Mouse (Mus musculus) thymus, adult 2 months (tissue): ENCODE results near the gene Zc3h4. TPM values are rescaled to one million over a fixed set of nuclear protein-coding genes. Genes with fewer than 3 reads are reported as not detected.

Source experiments
- DNase-seq: peaks from one replicate; pipeline ENCODE4 v3.0.0; 2021
- H3K27ac ChIP-seq: fragments of 200-500 bp; 2 replicates; pipeline ENCODE4 v1.5.1; 2012; ENCODE audit warnings: low read length, control low read depth; ENCODE audit not compliant: control insufficient read depth, insufficient read depth
- H3K27me3 ChIP-seq: fragments of 200-500 bp; 2 replicates; pipeline ENCODE4 v1.6.1; 2012; ENCODE audit warnings: mild to moderate bottlenecking, low read length, moderate library complexity, mixed read lengths; ENCODE audit not compliant: control insufficient read depth, insufficient read depth
- H3K36me3 ChIP-seq: fragments of 200-500 bp; 2 replicates; pipeline ENCODE4 v1.6.1; 2012; ENCODE audit warnings: mild to moderate bottlenecking, low read length, moderate library complexity; ENCODE audit not compliant: control insufficient read depth, insufficient read depth
- H3K4me1 ChIP-seq: fragments of 200-500 bp; replicated peaks from 2 replicates; pipeline ENCODE4 v1.6.1; 2012; ENCODE audit warnings: low read length; ENCODE audit not compliant: control insufficient read depth, insufficient read depth
- H3K4me3 ChIP-seq: fragments of 200-500 bp; 2 replicates; pipeline ENCODE4 v1.5.1; 2012; ENCODE audit warnings: mild to moderate bottlenecking, low read length, control low read depth, moderate library complexity; ENCODE audit not compliant: control insufficient read depth, insufficient read depth
- CTCF ChIP-seq: fragments of 200-500 bp; IDR thresholded peaks from 2 replicates; pipeline ENCODE4 v1.5.1; 2012; ENCODE audit warnings: mild to moderate bottlenecking, control low read depth, low read length, moderate library complexity, borderline replicate concordance; ENCODE audit not compliant: control insufficient read depth, poor library complexity, insufficient read depth; ENCODE audit errors: extremely low read depth
- POLR2A ChIP-seq: fragments of 200-500 bp; IDR thresholded peaks from 2 replicates; pipeline ENCODE4 v1.6.1; 2012; ENCODE audit warnings: mild to moderate bottlenecking, low read length, control low read depth, moderate library complexity; ENCODE audit not compliant: control insufficient read depth, poor library complexity, insufficient read depth; ENCODE audit errors: extremely low read depth
- WGBS: fragments of 180-500 bp; shearing (Covaris S2); methylation state at CpG from one replicate; pipeline ENCODE4 v1.1.7; 2018; 5-methylcytosine and 5-hydroxymethylcytosine counted together
- polyA plus RNA-seq: library from polyadenylated mRNA; depleted of rRNA; stranded (reverse); fragments of >200 nt; gene quantifications from 2 replicates; pipeline ENCODE4 v1.2.3, GENCODE M21; 2012

The Zc3h4 gene
- polyA plus RNA-seq, 1 experiment: 81.3 TPM

DNA sequence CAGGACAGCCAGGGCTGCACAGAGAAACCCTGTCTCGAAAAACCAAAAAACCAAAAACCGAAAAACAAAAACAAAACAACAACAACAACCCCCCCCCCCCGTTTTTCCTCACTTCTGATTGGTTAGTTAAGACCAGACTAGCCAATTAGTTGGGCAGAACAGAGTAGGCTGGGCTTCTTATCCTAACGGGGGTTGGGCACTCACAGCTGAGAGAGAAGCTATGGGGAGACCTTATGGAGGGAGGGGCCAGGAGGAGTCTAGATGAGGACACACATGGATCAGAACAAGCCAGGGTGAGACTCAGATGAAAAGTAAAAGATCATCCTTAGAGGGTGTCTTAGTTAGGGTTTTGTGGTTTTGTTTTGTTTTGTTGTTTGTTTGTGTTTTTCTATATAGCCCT is 7.8 kb upstream of the Zc3h4 start:
- Histone ChIP-seq H3K27me3 (no peaks in the 10 kb centered on the region), H3K36me3 (no peaks in the 10 kb centered on the region), H3K27ac (no peak overlapping the region), H3K4me3 (no peak overlapping the region), H3K4me1 (no peaks in the 10 kb centered on the region)
- WGBS: 79% methylated on average over 4 of the region's 4 CpGs
- DNase-seq: no peak
- TF ChIP-seq CTCF (no peak), POLR2A (no peak)

DNA sequence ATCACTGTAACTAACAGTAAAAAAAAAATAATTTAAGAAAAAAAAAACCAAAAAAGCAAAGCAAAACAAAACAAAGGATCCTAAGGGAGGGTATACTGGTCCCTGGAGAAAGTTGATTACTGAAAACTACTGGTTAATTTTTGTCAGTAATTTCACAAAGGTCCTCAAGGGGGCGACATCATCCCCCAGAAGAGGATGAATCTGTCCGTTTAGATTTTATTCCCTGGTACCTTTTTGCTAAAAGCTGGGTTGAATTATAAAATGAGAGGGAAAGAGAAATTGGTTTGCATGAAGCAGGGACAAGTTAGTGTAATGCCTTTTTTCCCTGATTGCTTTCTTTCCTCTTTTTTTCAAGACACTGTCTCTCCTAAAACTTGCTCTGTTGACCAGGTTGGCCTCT is 4.8 kb upstream of the Zc3h4 start:
- DNase-seq: peak; percentile 56

DNA sequence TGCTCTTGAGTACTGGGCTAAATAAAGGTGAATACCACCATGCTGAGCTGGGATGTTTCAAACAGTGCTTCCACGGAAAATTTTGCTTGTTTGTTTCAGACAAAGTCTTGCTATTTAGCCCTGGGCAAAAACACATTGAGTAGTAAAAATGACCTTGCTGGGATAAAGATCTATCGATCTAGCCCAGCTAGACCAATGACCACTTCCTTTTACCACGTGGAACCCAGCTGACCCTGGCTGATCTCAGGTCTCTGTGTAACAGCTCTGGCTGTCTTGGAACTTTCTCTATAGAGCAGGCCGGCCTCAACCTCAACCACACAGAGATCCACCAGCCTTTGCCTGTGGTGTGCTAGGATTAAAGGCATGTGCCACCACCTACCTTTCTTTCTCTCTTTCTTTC is 3.2 kb upstream of the Zc3h4 start:
- DNase-seq: no peak
- Histone ChIP-seq H3K36me3 (no peaks in the 10 kb centered on the region), H3K27ac (no peak overlapping the region), H3K27me3 (no peaks in the 10 kb centered on the region), H3K4me1 (peaks cover 6% of the 10 kb centered on the region), H3K4me3 (no peak overlapping the region)
- WGBS: 73% methylated on average over 4 of the region's 4 CpGs
- TF ChIP-seq CTCF: no peak
- no peak for TF ChIP-seq POLR2A

More for the DNA sequence above, 4.8 kb upstream of the Zc3h4 start:
- Histone ChIP-seq H3K27ac (no peak overlapping the region), H3K4me1 (peaks cover 6% of the 10 kb centered on the region), H3K4me3 (no peak overlapping the region), H3K36me3 (no peaks in the 10 kb centered on the region), H3K27me3 (no peaks in the 10 kb centered on the region)
- TF ChIP-seq CTCF: no peak
- TF ChIP-seq POLR2A: no peak
- 0% methylated on average over 2 of the region's 2 CpGs for WGBS

DNA sequence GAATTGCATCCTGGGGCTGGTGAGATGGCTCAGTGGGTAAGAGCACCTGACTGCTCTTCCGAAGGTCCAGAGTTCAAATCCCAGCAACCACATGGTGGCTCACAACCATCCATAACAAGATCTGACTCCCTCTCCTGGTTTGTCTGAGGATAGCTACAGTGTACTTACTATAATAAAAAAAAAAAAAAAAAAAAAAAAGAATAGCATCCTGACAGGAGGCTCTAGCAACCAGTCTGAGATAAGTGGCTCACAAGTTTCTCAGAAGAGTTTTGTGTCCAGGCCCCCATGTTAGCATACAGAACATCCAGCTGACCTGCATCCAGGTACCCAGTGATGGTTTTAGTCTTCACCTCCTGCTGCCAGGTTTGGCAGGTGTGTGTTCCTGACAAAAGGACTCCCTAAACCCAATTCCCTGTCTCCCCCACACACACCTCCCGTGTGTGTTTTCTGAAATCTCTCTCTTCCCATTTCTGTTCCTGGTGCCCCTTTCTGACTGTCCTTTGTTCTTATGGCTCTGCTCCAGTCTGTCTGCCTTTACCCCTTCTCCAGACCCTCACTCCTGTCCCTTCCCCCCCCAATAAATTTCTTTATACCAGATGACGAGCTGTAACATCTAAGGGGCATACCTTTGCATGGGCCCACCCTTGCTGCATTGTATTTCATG is 2.2 kb upstream of the Zc3h4 start:
- H3K27me3 ChIP-seq: no peaks in the 10 kb centered on the region
- no peaks in the 10 kb centered on the region for H3K36me3 ChIP-seq
- peak overlapping the region; percentile 86 for H3K27ac ChIP-seq
- TF ChIP-seq CTCF: no peak
- no peak for TF ChIP-seq POLR2A
- WGBS: 57% methylated on average over 3 of the region's 3 CpGs
- no peak for DNase-seq
- H3K4me1 ChIP-seq: peaks cover 11% of the 10 kb centered on the region
- peak overlapping the region; percentile 57; the same call in 1 of the 2 replicates for H3K4me3 ChIP-seq

DNA sequence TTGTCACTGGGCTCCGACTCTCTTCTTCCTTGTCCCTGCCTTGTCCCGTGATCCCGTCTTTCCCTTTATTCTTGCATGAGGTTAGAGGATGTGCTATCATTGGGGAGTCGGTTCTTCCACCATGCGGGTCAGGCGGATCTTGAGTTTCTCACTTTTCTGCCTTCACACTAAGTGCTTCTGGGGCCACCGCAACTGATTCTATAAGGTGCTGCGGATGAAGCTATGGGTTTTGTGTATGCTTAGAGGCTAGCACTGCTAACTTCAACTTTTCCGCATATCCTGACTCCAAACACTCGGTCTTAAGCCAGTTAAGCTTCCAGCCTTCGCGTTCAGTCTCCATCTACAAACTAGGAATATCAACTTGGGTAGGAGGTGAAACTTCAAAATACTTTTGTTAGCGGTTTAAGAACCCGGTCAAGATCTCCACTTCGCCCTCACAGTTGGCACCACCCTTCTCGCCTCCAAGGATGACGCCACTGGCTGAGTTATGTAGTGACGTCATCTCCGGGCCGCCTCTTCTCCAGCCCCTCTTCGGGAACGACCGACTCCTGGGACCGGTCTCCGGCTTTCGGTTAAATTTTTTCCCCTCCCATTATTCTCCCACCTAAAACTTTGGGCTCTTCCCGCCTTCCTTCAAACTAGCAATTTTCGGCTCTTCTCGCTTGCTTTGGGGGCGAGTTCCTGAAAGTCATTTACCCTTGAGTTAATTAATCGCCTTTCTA is 1.5 kb upstream of the Zc3h4 start:
- H3K36me3 ChIP-seq: no peaks in the 10 kb centered on the region
- peak overlapping the region; percentile 57 for H3K4me3 ChIP-seq

DNA sequence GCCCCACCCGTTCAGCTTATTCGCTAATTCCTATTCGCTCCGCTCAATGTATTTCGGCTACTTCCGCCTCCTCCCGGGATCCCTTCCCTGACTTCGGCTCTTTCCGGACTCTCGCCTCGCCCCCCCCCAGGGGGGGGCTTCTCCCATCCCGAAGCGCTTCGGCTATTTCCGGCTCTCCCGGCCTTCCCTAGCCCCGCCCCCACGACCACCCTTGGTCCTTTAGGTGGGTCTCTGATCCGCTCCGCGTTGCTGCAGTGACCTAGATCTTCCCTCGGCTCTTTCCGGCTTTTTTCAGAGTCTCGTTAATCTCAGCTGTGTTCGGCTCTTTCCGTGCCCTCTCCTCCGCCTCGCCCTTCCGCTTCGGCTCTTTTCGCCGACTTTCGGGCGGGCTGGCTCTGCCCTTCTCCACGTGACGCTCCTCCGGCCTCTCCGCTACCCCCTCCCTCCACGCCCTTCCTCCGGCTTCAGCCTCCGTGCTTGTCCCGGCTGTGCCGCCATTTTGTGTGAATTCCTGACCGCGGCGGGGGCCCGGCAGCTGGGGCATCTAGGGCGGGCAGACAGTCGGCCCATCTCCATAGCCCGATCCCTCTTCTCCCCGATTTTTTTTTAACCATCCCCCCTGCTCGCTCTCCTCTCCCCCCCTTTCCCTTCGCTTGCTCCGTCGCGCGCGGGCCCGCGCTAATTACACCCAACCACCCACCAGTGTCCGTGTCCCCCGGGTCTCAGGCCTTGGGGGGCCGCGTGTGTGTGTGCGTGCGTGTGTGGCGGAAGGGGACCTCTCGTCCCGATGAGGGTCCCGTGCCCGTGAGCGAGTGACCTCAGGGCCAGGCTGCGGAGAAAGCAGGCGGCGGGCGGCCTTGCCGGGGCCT is 656 bp upstream of the Zc3h4 start:
- peak overlapping the region; percentile 78 for H3K4me3 ChIP-seq
- TF ChIP-seq CTCF (no peak), POLR2A (peak; percentile 97)
- no peaks in the 10 kb centered on the region for H3K27me3 ChIP-seq
- H3K27ac ChIP-seq: peak overlapping the region; percentile 92
- DNase-seq: peak; percentile 99
- no peaks in the 10 kb centered on the region for H3K36me3 ChIP-seq
- peaks cover 18% of the 10 kb centered on the region for H3K4me1 ChIP-seq
- WGBS: under 1% methylated on average over 77 of the region's 77 CpGs

More for the DNA sequence above, 1.5 kb upstream of the Zc3h4 start:
- peak overlapping the region; percentile 86 for H3K27ac ChIP-seq
- TF ChIP-seq POLR2A (peak; percentile 53), CTCF (no peak)
- no peaks in the 10 kb centered on the region for H3K27me3 ChIP-seq
- DNase-seq: peak; percentile 87
- H3K4me1 ChIP-seq: peaks cover 13% of the 10 kb centered on the region
- WGBS: 2% methylated on average over 31 of the region's 31 CpGs
